Mouse (Mus musculus): Measurements from ENCODE around the gene Eps8. TPM values are rescaled to one million over a fixed set of nuclear protein-coding genes. Genes with fewer than 3 reads are reported as not detected.

Eps8 gene
- polyA plus RNA-seq (2014; fragmentation: Illumina TruSeq; extraction: RNeasy Lipid Tissue Mini Kit (QIAGEN cat#74804); ENCODE audit: low read depth, low replicate concordance) = 124 TPM

GRCm38 (mm10) chr6:137654776-137655175 lies at the start of gene Eps8:
Gene Eps8, minus strand, starts transcription at chr6:137654876.

Other genes with a start within 250 kb of the Eps8 start
- gene Strap, start 80.2 kb upstream of the Eps8 start, polyA plus RNA-seq (2014; fragmentation: Illumina TruSeq; extraction: RNeasy Lipid Tissue Mini Kit (QIAGEN cat#74804); ENCODE audit: low read depth, low replicate concordance) = 160 TPM
- gene Dera, start 99.7 kb upstream of the Eps8 start, polyA plus RNA-seq (2014; fragmentation: Illumina TruSeq; extraction: RNeasy Lipid Tissue Mini Kit (QIAGEN cat#74804); ENCODE audit: low read depth, low replicate concordance) = 117 TPM